Mouse (Mus musculus) megakaryocyte, adult 5-6 weeks (primary cell): ENCODE measurements at regions not wholly inside any gene's neighbourhood (a gene's known extent, or its start where the extent isn't known, plus 50 kb on each side); places are given as distances from the start of the nearest gene placed in this dataset.

ENCODE experiments used
- ATAC-seq: 2 replicates; pipeline ENCODE4 v1.8.0; 2016; ENCODE audit warnings: mild to moderate bottlenecking, inconsistent platforms; ENCODE audit not compliant: poor library complexity, severe bottlenecking

DNA sequence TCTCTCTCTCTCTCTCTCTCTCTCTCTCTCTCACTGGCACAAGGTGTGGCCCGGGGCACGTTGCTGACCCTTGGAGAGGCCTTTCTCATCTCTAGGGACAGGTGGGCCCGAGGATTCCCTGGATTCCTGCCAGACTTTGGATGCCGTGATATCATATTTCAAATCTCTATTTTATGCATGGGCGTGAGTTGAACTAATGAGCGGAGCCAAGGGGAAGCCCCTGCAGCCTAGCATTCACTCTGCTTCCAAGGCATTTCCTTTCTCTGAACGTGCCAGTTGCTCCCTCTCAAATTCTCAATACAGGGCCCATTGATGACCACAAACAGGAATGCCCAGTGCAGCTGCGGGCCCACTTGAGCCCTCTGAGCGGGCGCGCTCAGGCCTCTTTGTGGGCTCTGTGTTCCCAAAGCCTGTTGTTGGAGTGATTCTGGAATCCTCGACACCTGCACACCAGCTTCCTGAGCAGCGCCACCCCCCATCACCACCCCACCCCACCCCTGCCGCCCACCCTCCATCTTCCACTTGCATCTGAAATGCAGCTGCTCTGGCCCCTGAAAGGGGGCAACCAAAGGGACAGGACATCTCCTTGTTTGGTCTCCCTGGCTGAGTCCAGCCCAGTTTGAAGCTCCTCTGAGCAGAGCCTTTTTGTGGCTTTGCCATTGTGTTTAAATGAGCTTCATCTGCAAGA lies 175.0 kb upstream of the Lpp start:
- no peak for ATAC-seq

GRCm38 (mm10) chr16:24216828-24217227 lies 176.5 kb upstream of the Lpp start:
- peak; percentile 53 for ATAC-seq

DNA sequence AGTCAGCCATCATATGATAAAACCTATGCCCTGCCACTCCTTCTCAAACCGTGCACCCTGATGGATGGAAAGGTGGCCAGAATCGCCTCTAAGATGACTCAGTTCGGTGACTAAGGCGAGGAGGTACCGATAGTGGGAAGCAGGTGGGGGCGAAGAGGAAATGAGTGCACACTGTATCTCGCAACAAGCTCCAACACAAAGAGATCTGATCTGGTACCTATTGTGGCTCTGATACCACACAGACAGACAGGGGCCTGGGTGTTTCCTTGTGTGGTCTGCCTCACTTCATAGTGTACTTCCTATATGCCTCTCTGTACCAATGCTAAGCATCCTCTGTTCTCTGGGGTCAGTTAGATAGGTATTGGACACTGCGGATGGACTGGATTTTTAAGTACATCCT lies 178.0 kb upstream of the Lpp start:
- ATAC-seq, result peak; percentile 85

- no peak for ATAC-seq
These were observed 179.7 kb upstream of the Lpp start for GRCm38 (mm10) chr16:24213577-24213976.

DNA sequence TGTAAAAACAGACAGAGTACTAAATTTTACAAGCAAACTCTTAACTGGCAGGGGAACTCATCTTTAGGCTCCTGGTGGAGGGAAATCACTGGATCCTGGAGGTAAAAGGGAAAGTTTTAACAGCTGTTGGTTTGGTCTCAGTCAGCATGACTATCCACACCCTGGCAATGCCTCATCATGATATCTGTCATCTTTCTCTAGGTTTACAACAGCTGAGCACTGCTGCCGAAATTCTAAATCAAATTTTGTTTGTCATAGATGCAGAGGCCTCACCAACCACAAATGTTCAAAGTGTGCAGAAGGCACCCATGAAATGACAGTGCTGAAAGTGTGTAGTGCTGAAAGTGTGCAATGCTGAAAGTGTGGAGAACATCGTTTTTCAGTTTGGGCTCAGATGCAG lies 180.6 kb upstream of the Lpp start:
- ATAC-seq, result no peak

- no peak for ATAC-seq
These were observed 181.7 kb upstream of the Lpp start for GRCm38 (mm10) chr16:24211588-24211987.

- no peak for ATAC-seq
These were observed 184.4 kb upstream of the Lpp start for GRCm38 (mm10) chr16:24208876-24209275.

GRCm38 (mm10) chr16:24208118-24208517 lies 185.2 kb upstream of the Lpp start:
- no peak for ATAC-seq

GRCm38 (mm10) chr16:24207056-24207455 lies 186.3 kb upstream of the Lpp start:
- ATAC-seq, result no peak

DNA sequence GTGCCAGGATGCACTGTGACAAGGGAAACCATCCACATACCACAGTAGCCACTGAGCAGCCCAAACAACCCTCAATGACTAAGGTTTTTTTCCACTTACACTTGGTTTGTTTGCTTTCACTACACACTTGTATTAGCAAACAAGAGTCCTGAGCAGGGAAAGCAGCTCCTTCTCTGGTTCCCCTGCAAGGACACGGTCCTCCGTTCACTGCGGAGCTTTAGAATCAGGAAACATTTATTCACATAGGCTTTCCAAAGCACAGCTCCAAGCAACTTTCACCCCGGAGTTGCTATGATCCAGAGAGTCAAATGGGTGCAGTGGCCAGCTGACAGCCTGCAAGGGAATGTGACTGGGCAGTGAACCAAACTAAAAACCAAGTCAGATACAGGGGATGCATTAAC lies 186.8 kb upstream of the Lpp start:
- no peak for ATAC-seq

DNA sequence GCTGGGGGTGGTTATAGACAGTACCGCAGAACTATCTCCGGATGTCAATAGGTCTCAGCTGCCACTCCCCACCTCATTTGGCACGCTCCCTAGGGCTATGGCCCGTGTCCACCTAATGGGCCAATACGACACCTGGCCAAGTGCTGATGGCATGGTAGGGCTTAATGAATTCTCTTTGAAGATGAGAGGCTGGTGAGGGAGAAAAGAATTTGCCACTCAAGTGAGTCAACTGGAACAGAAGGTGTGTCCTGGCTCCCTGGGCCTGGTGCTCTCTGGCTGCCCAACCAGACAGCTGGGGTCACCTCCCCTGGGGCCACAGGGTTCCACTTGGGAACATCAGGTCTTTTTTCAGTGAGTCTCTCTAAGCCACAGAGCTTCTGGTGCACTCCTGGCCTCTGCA lies 187.7 kb upstream of the Lpp start:
- no peak for ATAC-seq

GRCm38 (mm10) chr16:24204064-24204730 lies 189.1 kb upstream of the Lpp start:
- no peak for ATAC-seq

GRCm38 (mm10) chr16:24202653-24203052 lies 190.7 kb upstream of the Lpp start:
- ATAC-seq, result peak; percentile 67

GRCm38 (mm10) chr16:24201455-24201854 lies 191.9 kb upstream of the Lpp start:
- ATAC-seq, result no peak

GRCm38 (mm10) chr16:24200200-24200599 lies 193.1 kb upstream of the Lpp start:
- peak; percentile 14 for ATAC-seq

DNA sequence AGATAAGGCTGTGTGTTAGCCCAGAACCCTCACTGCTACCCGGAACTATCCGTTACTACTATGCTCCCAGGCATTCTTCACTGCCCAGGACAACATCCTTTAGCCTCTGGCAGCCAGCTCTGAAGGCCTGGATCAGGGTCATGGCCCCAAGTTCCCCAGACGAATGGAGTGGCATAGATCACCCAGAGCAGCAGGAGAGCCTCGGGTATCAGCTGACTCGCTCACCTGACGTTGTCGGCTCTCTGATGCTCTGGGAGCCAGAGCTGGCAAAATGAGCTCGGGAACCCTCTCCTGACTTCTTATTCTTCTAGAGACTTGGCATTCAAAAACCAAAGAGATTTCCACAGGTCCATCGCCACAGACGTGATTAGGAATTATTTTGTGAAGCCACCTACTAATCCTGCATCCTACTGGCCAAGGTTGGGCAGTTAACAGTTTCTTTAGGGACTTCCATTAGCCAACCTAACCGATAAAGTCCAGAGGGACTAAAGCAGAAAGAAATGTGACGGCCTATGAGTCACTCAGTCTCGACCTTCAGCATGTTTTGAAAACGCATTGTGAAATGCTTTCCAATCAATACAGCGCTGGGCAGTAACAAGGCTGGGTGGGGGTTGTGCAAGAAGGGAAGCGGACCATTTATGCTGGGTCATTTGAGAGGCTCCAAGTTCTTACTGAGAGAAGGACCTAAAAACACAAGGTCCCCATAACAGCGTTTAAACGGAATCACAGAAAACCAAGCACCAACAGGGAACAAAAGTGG lies 193.7 kb upstream of the Lpp start:
- peak; percentile 79 for ATAC-seq

DNA sequence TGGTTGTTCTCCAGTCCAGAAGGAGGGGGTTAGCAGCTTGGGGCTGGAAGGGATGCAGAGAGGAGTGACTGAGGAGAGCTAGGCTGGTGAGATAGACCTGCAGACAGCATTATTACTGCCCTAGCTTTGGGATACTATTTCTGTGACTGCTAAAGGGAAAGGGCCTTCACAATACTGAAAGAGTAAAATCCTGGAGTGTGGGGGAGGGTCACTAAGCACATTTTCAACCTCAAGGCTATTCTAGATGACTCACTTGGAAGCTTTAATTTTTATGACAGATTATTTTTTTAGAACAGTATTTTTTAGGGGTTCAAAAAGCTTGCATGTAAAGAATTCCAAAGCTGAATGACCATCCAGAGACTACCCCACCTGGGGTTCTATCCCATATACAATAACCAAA lies 195.0 kb upstream of the Lpp start:
- no peak for ATAC-seq

- no peak for ATAC-seq
These were observed 195.7 kb upstream of the Lpp start for GRCm38 (mm10) chr16:24197618-24198017.

DNA sequence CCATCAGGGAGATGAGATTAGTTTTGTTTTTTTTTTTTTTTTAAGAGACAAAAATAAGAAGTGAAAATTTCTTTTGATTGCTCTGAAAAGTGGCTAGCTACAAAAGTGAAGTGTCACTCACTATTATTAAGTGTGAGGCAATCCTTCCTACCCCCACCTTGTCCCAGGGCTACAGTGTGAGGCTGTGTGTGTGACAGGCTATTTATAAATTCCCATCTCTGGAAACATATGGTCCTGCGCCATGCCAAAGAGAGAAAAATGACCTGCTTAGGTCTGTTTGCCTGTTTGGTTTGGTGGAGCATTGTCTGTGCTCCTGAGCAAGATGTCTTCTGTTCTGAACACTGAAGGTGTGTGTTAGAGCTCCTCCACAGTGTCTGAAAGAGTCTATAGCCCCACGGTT lies 199.4 kb upstream of the Lpp start:
- peak; percentile 46 for ATAC-seq

- ATAC-seq, result peak; percentile 81
These were observed 199.9 kb upstream of the Lpp start for GRCm38 (mm10) chr16:24193251-24193873.

DNA sequence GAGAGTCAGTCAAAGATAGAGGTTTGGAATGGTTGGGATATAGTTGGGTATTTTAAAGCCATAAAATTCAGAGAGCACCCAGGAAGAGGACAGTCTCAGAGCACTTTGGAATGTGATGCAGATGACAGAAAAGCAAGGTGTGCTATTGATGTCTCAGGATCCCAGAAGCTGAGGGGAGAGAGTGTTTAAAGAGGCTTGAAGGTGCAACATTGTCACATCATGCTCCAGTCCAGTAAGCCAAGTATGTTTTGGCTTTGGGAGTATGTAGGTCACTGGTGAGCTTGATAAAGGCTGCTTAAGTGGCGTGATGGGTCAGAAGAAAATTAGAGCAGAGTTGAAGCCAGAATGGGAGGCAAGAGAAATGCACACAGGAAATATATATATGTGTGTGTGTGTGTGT lies 201.3 kb upstream of the Lpp start:
- ATAC-seq, result no peak

- no peak for ATAC-seq
These were observed 198.5 kb upstream of the Bcl6 start for GRCm38 (mm10) chr16:24187131-24187530.
